Mouse (Mus musculus) kidney, adult 2 months (tissue): ENCODE measurements around the gene Aurkaip1.
A peak's percentile ranks its signal among the peaks of the same experiment; 100 is the strongest.

Experiments used
- CTCF ChIP-seq: fragments of 200-500 bp; conservative IDR thresholded peaks from 2 replicates; pipeline ENCODE4 v1.5.1; 2011; ENCODE audit warnings: low read depth, mild to moderate bottlenecking, control low read depth, low read length, moderate library complexity, mixed read lengths; ENCODE audit not compliant: insufficient read depth, insufficient read length
- POLR2A ChIP-seq: fragments of 200-500 bp; IDR thresholded peaks from one replicate; pipeline ENCODE4 v1.6.1; 2011; ENCODE audit warnings: low read depth, low read length, control low read depth

DNA sequence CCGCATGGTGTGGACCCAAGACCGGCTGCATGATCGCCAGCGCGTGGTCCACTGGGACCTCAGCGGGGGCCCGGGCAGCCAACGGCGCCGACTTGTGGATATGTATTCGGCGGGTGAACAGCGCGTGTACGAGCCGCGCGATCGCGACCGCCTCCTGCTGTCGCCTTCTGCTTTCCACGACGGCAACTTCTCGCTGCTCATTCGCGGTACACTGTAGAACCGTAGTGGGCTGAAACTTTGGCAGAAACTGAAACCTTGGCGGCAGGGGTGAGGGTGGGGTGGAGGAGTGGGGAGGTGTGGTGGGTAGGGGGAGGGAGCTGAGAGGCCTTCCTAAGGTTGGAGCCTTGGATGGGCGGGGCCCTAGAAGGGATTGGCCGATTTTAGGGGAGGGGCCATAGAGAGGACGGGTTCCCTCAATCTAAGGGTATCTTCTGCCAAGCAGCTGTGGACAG, 10.0 kb downstream of the Aurkaip1 start:
- peak; percentile 30; the same call in 1 of the 2 replicates for TF ChIP-seq CTCF
- no peak for TF ChIP-seq POLR2A
